Mouse (Mus musculus): ENCODE data around the gene Gpr171.

Gene Gpr171

DNA sequence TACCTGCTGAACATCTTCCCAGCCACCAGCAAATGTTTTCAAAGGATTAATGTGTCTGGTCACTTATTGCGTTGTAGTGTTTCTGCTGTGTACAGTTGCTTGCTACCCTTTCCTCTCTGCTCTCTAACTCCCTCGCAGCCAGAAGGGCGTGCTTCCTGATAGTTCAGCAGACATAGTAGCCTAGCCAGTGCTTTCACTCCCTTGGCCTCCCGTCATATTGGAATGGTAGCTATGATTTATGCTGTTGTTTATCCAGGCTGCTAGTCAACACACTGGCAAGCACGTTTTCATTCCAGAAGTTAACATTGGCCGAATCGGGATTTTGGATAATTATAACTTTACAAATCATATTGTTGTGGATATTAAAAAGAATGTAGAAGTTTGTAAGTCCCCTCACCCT lies 41.5 kb downstream of the Gpr171 start:
- ATAC-seq (ENCODE audit: insufficient number of reproducible peaks, low FRiP score, low TSS enrichment), result no peak

DNA sequence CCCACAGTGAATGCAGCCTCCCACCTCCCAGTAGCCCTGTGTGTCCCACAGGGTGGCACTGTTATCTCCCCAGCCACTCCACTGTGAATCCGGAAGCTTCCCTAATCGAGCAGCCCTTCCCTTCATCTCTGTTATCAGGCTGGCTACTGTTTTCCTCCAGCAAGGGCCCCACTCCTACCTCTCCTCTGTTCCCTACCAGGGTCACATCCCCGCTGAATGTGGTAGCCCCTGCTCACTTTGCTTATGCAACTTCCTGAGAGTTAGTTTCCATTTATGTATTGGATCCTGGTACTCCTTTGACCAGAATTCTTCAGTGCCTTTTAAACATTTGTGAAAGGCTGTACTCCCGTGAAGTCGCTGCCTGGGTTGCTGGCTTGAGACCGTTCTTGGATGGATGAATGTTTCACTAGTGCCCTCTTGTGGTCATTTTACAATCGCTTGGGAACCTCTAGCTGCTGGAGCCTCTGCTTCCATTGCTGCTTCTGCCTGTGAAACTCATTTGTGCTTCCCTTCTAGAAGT lies 42.5 kb downstream of the Gpr171 start:
- peak; percentile 92 for ATAC-seq (ENCODE audit: insufficient number of reproducible peaks, low FRiP score, low TSS enrichment)

DNA sequence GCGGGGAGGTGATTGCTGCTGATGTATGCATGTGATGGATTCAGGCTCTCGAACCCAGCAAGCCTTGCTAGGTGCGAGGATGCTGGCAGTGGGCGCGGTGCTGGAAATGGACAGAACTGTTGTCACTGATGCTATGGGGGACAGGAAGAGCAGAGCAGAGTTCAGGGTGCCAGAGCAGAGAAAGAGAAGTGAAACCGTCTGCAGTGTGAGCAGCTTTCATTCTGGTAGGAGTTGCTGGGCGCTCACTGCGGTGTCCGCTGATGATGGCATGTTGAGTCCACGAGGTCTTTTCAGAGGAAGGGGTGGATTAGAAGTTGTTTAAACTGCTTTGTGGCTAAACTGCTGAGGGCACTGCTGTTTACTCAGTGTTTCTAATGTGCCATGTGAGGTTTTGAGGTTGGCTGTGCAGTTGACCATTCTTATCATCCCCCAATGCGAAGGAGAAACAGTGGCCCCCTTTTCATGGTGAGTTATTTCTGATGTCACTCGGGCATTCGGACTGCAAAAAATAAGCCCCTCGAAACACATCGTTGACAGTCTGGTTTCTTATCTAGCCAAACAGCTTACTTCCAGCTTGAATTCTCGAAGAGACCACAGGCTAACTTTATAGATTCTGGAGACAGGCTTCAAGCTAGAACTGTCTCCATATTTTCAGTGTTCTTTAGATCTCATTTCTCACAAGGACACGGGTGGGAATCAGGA lies 46.6 kb downstream of the Gpr171 start:
- no peak for ATAC-seq (ENCODE audit: insufficient number of reproducible peaks, low FRiP score, low TSS enrichment)

Measured in cerebellum, adult (tissue).